Mouse (Mus musculus) megakaryocyte, embryonic 14.5 days (primary cell): ENCODE results near the gene Smim17.

ENCODE experiments used
- FLI1 ChIP-seq: IDR thresholded peaks from 2 replicates; pipeline ENCODE4 v1.6.1; 2012; ENCODE audit warnings: low read length, inconsistent platforms, mixed read lengths
- GATA1 ChIP-seq: IDR thresholded peaks from 3 replicates; pipeline ENCODE4 v1.6.1; 2012; ENCODE audit warnings: mixed read lengths, low read length, inconsistent platforms, borderline replicate concordance

GRCm38 (mm10) chr7:6447771-6448170, 49.3 kb downstream of the Smim17 start:
- TF ChIP-seq GATA1 (no peak), FLI1 (no peak)
